Mouse (Mus musculus) T-helper 1 cell (primary cell): ENCODE measurements around the gene Gpr61.

Experiments used
- in situ Hi-C: fragments of 300-600 bp; cut with MboI, MseI; formaldehyde crosslinking; loops from one replicate; pipeline ENCODE4 v1.15.1; 2025; ENCODE audit warnings: high pct_unique_total_duplicates

Gene Gpr61

GRCm38 (mm10) chr3:108131216-108131615, 23.5 kb downstream of the Gpr61 start:
- in situ Hi-C loops, result no loop called here

- in situ Hi-C loops, result no loop called here
These were observed 24.9 kb downstream of the Gpr61 start for GRCm38 (mm10) chr3:108129804-108130203.

GRCm38 (mm10) chr3:108129367-108129766, 25.3 kb downstream of the Gpr61 start:
- in situ Hi-C loops, result no loop called here

DNA sequence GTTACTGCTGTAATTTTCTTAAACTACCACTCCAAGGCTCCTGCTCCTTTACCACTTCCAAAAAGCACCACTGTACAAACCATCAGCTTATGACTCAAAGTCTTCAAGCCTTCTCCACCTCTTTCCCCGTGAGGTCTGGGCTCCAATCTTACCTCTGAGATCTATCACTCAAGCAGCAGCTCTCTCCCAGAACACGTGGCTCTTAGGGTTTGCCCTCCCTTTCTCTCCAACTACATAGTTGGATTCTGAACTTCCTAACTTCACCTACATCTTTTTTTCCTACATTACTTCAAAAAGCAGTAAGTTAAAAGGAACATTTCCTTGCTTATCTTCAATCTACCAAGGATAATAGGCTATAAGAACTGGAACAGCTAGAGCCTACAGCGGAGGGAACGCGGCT, 26.2 kb downstream of the Gpr61 start:
- in situ Hi-C loops, result no loop called here

DNA sequence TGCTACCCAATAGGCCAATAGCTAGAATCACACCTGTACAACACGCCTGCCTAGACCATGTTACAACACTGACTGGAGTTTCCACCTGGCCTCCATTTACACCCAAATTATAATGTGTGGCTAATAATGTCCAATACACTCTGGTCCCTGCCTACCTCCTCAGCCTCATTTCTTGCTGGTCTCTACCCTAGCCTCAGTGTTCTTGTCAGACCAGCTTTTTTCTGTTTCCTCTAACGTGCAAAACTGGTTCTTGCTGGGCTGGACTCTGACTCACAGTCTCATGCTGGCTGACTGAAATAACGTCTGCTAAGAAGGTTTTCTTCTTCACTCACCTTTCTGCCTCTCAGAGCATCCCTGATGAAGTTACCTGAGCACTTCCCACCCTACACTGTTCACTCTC, 28.4 kb downstream of the Gpr61 start:
- in situ Hi-C loops, result no loop called here

GRCm38 (mm10) chr3:108124131-108124530, 30.6 kb downstream of the Gpr61 start:
- in situ Hi-C loops, result no loop called here

- in situ Hi-C loops, result no loop called here
These were observed 31.4 kb downstream of the Gpr61 start for GRCm38 (mm10) chr3:108123242-108123641.

DNA sequence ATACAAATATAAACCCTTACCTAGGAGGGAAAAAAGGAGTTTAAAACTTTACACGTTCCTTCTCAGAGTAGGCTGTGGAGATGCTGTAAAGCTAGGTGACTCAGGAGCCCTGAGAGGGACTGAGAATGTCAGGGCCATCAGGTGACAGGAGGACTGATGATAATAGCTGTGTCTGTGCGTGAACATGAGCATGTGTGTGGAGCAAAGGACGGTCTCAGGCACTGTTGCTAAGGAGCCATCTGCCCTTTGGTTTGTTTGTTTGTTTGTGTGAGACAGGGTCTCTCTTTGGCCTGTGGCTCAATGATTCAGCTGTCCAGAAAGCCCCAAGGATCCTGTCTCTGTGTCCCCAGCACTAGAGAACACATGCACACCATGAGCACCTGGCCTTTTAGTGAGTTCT, 33.6 kb downstream of the Gpr61 start:
- in situ Hi-C loops, result no loop called here

DNA sequence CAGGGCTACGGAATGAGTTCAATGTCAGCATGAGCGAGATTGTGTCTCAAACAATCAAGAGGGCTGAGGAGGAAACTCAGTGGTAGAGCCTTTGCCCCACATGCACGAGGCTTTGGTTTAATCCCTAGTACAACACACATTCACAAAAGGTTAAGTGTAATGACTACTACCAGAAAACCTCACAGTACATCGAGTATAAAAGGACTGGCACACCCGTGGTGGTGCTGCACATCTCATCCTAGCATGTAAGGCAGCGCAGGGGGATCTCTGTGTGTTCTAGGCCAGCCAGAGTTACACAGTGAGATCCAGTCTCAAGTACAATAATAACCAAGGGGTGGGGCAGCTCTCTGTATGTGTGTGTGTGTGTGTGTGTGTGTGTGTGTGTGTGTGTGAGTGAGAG, 37.2 kb downstream of the Gpr61 start:
- in situ Hi-C loops, result no loop called here

DNA sequence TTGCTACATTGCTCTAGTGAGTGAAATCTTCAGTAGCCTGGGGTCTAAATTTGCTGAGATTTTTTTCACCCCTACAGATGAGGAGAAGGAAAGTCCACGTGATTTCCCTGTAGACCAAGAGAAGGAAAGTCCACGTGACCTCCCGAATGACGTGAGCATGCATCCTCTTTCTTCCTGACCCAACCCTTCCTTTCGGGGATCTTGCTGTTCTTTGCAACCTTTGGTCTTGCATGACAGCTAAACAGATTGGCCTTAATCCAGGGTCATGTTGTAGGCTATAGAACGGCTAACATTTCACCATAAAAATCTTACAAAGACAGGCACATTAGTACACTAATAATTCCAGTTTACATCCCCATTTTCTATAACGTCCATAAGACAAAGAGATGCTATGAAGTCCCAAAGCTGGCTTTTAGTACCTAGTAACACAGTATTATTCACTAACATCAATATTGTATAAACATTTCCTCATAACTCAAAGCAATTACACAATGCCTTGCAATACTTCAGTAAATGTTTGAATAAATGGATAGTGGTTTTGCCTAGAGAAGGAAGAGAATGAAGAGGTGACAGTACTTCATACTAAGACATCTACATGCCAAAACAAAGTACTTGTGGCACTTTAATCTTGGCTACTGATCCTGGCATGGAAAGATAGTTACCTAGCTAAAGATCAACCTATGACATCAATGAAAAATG, 40.9 kb downstream of the Gpr61 start:
- in situ Hi-C loops, result no loop called here

GRCm38 (mm10) chr3:108112666-108113065, 42.0 kb downstream of the Gpr61 start:
- in situ Hi-C loops, result no loop called here

GRCm38 (mm10) chr3:108112246-108112645, 42.4 kb downstream of the Gpr61 start:
- in situ Hi-C loops, result no loop called here

DNA sequence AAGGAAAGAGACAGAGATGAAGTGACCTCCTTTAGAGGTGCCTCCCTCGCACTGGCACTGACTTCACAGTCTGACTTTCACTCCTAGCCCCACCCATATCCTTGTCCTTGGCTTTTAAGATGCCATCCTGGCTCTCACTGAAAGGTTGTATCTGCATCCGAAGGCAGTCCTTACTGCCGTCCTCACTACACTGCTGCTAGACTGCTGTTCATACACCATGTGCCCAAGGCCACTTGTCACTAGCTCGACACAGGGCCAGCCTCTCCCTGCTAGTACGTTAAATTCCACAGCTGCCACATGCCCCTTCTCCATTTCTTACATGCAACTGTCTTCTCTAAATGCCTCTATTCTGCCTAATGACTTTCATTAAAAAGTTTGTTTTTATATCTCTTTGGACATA, 43.4 kb downstream of the Gpr61 start:
- in situ Hi-C loops, result no loop called here

GRCm38 (mm10) chr3:108105281-108105680, 49.4 kb downstream of the Gpr61 start:
- in situ Hi-C loops, result no loop called here

DNA sequence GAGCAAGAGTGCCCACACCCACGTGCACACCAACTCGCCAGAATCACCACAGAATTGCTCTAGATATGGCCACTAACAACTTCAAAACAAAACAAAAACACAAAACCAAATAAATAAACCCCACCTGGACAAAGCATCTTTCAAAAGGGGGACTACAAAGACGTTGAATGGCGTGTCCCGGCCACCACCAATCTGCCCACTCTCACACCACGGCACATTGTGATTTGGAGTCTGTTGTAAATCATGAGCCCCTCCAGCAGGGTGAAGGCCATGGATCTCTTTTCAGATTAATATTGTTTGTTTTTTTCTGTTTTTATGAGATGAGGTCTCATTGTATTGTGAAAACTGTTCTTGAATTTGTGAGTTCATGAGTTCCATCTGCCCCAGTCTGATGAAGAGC, 52.6 kb downstream of the Gpr61 start:
- in situ Hi-C loops, result no loop called here

GRCm38 (mm10) chr3:108101594-108101993, 53.1 kb downstream of the Gpr61 start:
- in situ Hi-C loops, result no loop called here
